Mouse (Mus musculus) inflammation-experienced regulatory T-cells, adult 16 weeks (primary cell): ENCODE data around the gene Cntn5. TPM values are rescaled to one million over a fixed set of nuclear protein-coding genes. Genes with fewer than 3 reads are reported as not detected.

ENCODE experiments used
- polyA plus RNA-seq: library from polyadenylated mRNA; unstranded; fragments of 100-300 nt; shearing (Covaris generic); gene quantifications from one replicate; pipeline ENCODE4 v1.2.1, GENCODE M21; 2017

Gene Cntn5
- not detected for polyA plus RNA-seq

GRCm38 (mm10) chr9:10904616-10905363, at the start of gene Cntn5:
Gene Cntn5, minus strand, starts transcription at chr9:10904775.

